Mouse (Mus musculus): Measurements from ENCODE around the gene Scnn1g.

DNA sequence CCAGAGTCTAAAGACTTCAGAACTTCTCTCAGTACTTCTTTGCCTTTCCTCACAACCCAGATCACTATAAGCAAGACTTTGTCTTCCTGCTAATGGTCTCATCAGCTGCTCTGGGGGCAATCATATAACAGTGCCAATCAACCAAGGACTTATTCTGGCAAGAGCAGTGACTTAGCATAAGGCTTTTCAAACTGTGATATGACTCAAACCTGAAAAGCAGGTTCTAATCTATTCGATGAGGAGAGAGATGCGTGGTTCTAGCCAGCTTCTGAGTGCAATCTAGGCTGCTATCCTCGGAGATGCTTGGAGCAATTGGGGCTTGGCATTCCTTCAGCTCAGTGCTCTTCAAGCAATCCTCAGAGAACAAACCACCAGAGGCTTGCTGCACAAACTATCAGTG is 44.7 kb downstream of the Scnn1g start:
- no peak for TF ChIP-seq CTCF (IDR thresholded peaks at IDR 0.05; ENCODE audit: low read depth, low read length)
- no peak for TF ChIP-seq GATA2 (IDR thresholded peaks at IDR 0.05; ENCODE audit: borderline replicate concordance, low read depth, low read length)
